Mouse (Mus musculus): ENCODE data around the gene 6030452D12Rik.

DNA sequence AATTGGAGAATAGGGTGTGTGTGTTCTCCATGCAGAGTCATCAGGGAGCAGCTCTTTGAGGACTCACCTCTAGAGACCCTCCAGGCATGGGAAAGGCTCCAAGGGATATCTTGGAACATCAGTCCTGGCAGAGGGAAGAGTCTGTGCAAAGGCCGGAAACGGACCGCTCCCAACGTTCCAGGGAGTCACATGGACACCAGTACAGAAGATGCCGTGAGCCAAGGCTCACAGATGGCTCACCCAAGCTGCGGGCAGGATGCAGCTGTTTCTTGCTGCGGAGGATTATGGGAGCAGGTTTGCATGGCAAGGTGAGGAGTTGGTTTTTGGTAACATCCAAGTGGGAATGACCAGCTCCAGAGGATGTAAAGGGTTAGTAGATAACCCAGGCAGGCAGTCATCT is 3.9 kb downstream of the 6030452D12Rik start:
- TF ChIP-seq ZNF384 (IDR thresholded peaks at IDR 0.05; ENCODE audit: low read depth, low read length) (no peak), HCFC1 (IDR thresholded peaks at IDR 0.05; ENCODE audit: borderline replicate concordance, insufficient read depth, low read length) (no peak), MAFK (IDR thresholded peaks at IDR 0.05; ENCODE audit: insufficient read depth, low read depth, low read length) (no peak)

Measured in ES-E14 (cell line).